Mouse (Mus musculus) kidney, adult 10 weeks (tissue): Measurements from ENCODE around the gene Tia1. TPM values are rescaled to one million over a fixed set of nuclear protein-coding genes. Genes with fewer than 3 reads are reported as not detected.

Source experiments
- polyA plus RNA-seq: library from polyadenylated mRNA; stranded (reverse); fragments of 350-450 nt; fragmentation: Illumina TruSeq; extraction: RNeasy Lipid Tissue Mini Kit (QIAGEN cat#74804); gene quantifications from one replicate; pipeline ENCODE4 v1.2.3, GENCODE M21; 2014; ENCODE audit warnings: low read depth, low replicate concordance

The Tia1 gene
- polyA plus RNA-seq, result 46.9 TPM

DNA sequence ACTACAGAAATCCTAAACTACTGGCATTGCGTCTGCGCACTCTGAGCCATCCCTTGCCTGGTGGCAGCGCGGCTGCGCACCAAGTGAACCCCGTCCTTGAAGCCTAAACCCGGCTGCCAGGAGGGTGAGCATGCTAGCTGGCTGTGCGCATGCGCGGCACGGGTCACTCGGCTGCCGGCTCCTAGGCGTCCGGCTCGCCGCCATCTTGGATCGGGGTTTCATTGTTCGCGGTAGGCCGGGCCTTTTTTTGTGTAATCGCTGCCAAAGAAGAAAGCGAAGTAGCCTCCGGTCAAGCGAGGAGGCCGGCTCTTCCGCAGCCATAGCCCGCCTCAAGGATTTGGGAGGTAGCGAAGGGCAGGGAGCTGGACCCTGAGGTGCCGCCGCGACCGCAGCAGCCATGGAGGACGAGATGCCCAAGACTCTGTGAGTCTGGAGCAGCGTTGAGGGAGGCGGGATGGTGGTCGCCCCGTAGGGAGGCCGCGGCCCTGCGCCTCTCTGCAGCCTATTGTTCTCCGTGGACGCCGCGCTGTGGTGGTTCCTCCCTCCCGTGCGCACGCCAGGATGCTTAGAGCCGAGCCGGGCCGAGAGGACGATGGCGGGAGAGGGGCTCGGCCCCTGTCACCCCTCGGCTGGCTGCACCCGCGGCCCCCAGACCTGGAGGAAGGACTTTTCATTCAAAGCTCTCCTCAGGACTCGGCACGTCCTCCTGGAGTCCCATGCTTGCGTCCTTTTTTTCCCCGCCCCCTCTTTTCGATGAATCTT, at the start of gene Tia1:
Gene Tia1, plus strand, starts transcription at position 120 of the 762 bp plus-strand sequence.

DNA sequence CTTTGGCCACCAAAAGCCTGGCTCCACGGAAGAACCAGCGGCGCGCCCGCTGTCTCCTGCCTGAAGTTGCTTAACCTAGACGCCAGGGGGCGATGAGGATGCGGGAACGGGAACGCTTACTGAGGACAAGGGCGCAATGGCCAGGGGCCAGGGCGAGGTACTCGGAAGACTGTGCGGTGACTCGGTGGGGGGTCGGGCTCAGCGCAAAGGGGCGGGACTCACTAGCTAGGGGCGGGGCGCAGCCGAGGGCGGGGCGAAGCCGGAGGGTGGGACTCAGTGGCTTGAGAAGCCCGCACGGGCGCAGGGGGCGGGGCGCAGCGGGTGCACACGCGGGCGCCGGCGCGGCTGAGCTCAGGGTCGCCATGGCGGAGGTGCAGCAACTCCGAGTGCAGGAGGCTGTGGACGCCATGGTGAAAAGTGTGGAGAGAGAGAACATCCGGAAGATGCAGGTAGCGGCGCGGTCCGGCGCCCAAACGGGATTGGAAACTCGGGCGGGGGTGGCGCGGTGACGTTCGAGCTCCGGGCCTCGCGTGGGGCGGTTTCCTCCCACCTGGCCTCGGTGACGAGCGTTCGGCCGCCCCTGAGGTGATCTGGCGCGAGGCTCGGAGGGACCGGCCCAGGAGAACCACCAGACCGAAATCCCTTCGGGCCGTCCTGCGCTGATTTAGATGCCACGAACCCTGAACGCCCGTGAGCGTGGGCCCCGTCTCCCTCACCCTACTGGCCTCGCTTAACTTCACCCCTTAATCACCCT, 38.5 kb upstream of the Tia1 start, which contains the start of gene Fam136a:
Gene Fam136a, plus strand, starts transcription at position 276 of the 754 bp plus-strand sequence.

DNA sequence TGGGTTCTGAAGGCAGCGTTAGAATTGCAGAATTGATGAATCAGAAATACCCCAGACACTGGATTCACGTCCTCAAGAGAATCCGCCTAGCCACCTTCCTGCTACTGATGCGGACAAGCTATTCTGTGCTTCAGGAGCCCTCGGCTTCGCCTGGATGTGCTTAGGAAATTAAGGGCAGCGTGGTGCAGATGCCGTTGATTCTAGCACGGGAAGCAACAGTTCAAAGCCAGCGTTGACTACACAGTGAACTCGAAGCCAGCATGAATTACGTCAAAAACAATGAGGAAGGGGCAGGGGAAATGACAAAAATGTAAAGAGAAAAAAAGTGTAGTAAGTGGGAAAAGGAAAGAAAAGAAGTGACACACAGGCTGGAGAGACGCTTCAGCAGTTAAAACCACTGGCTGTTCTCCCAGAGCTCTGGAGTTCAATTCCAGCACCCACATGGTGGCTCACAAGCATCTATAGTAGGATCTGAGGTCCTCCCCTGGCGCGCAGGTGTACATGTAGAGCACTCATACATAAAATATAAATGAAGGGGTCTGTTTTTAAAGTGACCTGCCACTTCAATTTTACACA, 33.2 kb upstream of the Tia1 start, which contains the start of gene Snrpg:
Gene Snrpg, plus strand, starts transcription at position 541 of the 576 bp plus-strand sequence.

DNA sequence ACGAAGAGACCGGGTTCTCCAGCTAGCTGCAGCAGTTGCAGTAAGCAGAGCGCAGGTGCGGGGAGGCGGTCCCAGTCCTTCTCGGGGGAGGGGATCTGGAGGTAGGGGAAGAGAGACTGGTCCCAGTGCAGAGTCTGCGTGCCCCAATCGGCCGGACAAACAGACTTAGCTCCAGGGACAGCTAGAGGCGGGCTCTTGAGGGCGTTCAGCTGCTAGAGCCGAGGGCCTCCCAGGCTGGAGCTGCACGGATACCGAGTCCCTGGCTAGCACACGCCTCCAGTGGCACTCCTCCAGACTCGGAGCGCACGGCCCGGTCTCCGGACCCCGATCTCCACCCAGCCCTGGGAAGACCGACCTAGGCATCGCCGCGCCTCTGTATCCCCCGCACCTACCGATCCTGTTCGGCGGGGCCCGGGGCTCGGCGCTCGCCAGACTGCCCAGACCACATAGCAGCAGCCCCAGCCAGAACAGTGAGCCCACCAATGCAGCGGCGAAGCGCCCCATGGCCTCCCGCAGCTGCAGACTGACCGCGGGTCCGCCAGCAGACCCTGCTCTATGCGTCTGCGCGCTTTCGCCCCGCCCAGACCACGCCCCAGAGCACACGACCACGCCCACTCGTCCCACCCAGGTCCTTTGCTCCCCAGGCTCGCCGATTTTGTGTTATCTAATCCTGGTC, 7.3 kb upstream of the Tia1 start, which contains the start of gene Pcyox1:
Gene Pcyox1, minus strand, starts transcription at position 574 of the 676 bp plus-strand sequence.

GRCm38 (mm10) chr6:86426358-86426757, 22.3 kb downstream of the Tia1 start, which contains the start of gene Gm44790:
Gm44790 (plus strand) TSS chr6:86426658.

GRCm38 (mm10) chr6:86438272-86439118, 34.5 kb downstream of the Tia1 start, which contains the start of gene C87436:
C87436 (plus strand) TSS chr6:86438374.

Other genes with a start within 250 kb of the Tia1 start
- 2.3 TPM for gene Tgfa, start 209.0 kb upstream of the Tia1 start, polyA plus RNA-seq
- gene Fam136a, start 38.6 kb upstream of the Tia1 start, polyA plus RNA-seq, result 79.4 TPM
- 10.8 TPM for gene Snrpg, start 32.9 kb upstream of the Tia1 start, polyA plus RNA-seq
- gene Pcyox1, start 7.1 kb upstream of the Tia1 start, polyA plus RNA-seq, result 138 TPM
- gene Gm44790, start 22.4 kb downstream of the Tia1 start, polyA plus RNA-seq, result not detected
- gene C87436, start 34.2 kb downstream of the Tia1 start, polyA plus RNA-seq, result 13.9 TPM
- 101 TPM for gene Pcbp1, start 122.1 kb downstream of the Tia1 start, polyA plus RNA-seq
- not detected for gene Asprv1, start 223.9 kb downstream of the Tia1 start, polyA plus RNA-seq